7 mouse cellular contexts compared by ENCODE assay signal in the genomic region with DNA sequence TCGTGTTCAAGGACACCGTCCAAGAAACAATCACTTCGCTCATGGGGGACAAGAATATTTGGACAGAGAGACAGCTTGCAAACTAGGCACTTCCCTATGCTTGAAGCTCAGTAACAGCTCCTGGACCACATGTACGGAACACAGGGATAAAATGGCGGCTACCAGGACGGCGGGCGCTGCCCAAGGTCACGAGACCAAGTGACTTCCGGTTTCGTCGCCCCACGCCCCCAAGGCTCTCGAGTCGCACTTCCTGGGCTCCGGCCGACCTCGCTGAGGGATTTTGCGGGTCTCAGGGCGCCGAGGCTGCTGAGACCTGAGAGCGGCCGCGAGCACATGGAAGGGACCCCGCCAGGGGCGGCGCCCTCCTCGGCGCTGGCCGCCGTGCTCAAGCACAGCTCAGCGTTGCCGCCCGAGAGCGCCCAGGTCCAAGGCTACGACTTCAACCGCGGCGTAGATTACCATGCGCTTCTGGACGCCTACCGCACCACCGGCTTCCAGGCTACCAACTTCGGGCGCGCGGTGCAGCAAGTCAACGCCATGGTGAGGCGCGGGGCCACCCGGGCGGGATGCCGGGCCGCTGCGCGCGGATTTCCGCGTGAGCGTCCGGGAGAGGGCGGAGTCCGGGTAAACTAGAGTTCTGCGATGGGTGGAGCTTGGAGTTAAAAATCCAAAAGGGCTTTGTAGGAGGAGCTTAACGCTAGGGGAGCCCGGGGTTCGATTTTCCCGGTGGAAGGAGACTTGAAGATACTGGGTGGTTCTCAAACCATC. TPM values are rescaled to one million over a fixed set of nuclear protein-coding genes. Genes with fewer than 3 reads are reported as not detected.
A peak's percentile ranks its signal among the peaks of the same experiment; 100 is the strongest.
DNase-seq lines count a peak whose midpoint lies in the region; ATAC-seq and TF ChIP-seq lines count a peak whose summit lies in the region.

A gene (plus strand): TSS at position 244 of the 768 bp plus-strand sequence.

- under 1% methylated on average over 68 of the region's 68 CpGs for WGBS in intestine, postnatal 0 days
- under 1% methylated on average over 68 of the region's 68 CpGs for WGBS in midbrain, embryonic 12.5 days
- under 1% methylated on average over 68 of the region's 68 CpGs for WGBS in small intestine, adult 2 months

- peak; percentile 40 for TF ChIP-seq CTCF in intestine, postnatal 0 days (IDR thresholded peaks at IDR 0.05; ENCODE audit: low read depth)
- no peak for TF ChIP-seq CTCF in small intestine, adult 2 months (IDR thresholded peaks at IDR 0.05; ENCODE audit: extremely low read depth, insufficient read length, insufficient replicate concordance, low read depth, low read length)

- H3K27me3 ChIP-seq in intestine, postnatal 0 days (replicated peaks; ENCODE audit: control insufficient read depth, insufficient read depth, low read length), result no peaks in the 10 kb centered on the region
- H3K27me3 ChIP-seq in midbrain, embryonic 12.5 days, result no peaks in the 10 kb centered on the region
- no peaks in the 10 kb centered on the region for H3K27me3 ChIP-seq in small intestine, adult 2 months (ENCODE audit: control insufficient read depth, insufficient read depth, low read length)

- DNase-seq in adrenal gland, adult 2 months, result peak; percentile 93
- DNase-seq in embryo, embryonic 11.5 days (ENCODE audit: low read depth, low spot score), result peak; percentile 83
- DNase-seq in gastrocnemius, postnatal 4 days (ENCODE audit: low spot score in 2 of 2), result peak; percentile 75 to 91
- DNase-seq in left cerebral cortex, postnatal 4 days, result peak; percentile 93

- H3K27ac ChIP-seq in intestine, postnatal 0 days (ENCODE audit: low read depth, low read length), result peak within 1 kb of the TSS; percentile 95
- H3K27ac ChIP-seq in midbrain, embryonic 12.5 days (replicated peaks), result peak within 1 kb of the TSS; percentile 95
- peak within 1 kb of the TSS; percentile 93 for H3K27ac ChIP-seq in small intestine, adult 2 months (ENCODE audit: insufficient read depth, low read depth, low read length)

- no peaks in the 10 kb centered on the region for H3K9me3 ChIP-seq in intestine, postnatal 0 days (ENCODE audit: control insufficient read depth)
- no peaks in the 10 kb centered on the region for H3K9me3 ChIP-seq in midbrain, embryonic 12.5 days

- peak; percentile 87 for ATAC-seq in intestine, postnatal 0 days
- ATAC-seq in midbrain, embryonic 12.5 days (ENCODE audit: low FRiP score, low read depth), result peak; percentile 90

- intact Hi-C loops in left cerebral cortex, postnatal 4 days (cut with DNase I), result no loop called here

- H3K4me2 ChIP-seq in intestine, postnatal 0 days (replicated peaks; ENCODE audit: low read depth), result peak within 1 kb of the TSS; percentile 73
- peak within 1 kb of the TSS; percentile 78 for H3K4me2 ChIP-seq in midbrain, embryonic 12.5 days (replicated peaks)

- peak; percentile 84 for TF ChIP-seq POLR2A in small intestine, adult 2 months (IDR thresholded peaks at IDR 0.05; ENCODE audit: low read depth, low read length)

- H3K4me1 ChIP-seq in intestine, postnatal 0 days (replicated peaks; ENCODE audit: control insufficient read depth, insufficient read depth, low read length), result 0 out of 2 replicates have a peak, but pooled peaks cover 2% of the 10 kb centered on the region
- peaks cover 14% of the 10 kb centered on the region for H3K4me1 ChIP-seq in midbrain, embryonic 12.5 days
- H3K4me1 ChIP-seq in small intestine, adult 2 months (ENCODE audit: control insufficient read depth, insufficient read depth, insufficient read length, low read length), result peaks cover 12% of the 10 kb centered on the region; the same call in 1 of the 2 replicates

- peak within 1 kb of the TSS; percentile 76 for H3K4me3 ChIP-seq in intestine, postnatal 0 days (ENCODE audit: low read depth, low read length)
- peak within 1 kb of the TSS; percentile 90 for H3K4me3 ChIP-seq in midbrain, embryonic 12.5 days
- H3K4me3 ChIP-seq in small intestine, adult 2 months (ENCODE audit: low read depth, low read length), result peak within 1 kb of the TSS; percentile 74

- H3K36me3 ChIP-seq in intestine, postnatal 0 days (ENCODE audit: control insufficient read depth, insufficient read depth), result peaks cover 44% of the 10 kb centered on the region
- peaks cover 42% of the 10 kb centered on the region for H3K36me3 ChIP-seq in midbrain, embryonic 12.5 days
- peaks cover 26% of the 10 kb centered on the region for H3K36me3 ChIP-seq in small intestine, adult 2 months (ENCODE audit: control insufficient read depth, insufficient read depth, low read length)

- peak within 1 kb of the TSS; percentile 84 for H3K9ac ChIP-seq in intestine, postnatal 0 days (ENCODE audit: low read depth, low read length)
- peak within 1 kb of the TSS; percentile 84 for H3K9ac ChIP-seq in midbrain, embryonic 12.5 days (replicated peaks)

RNA-seq across cellular contexts. Expression of the gene that starts here (rescaled TPM):
- 10 to 100 TPM; 26.0 to 28.3 TPM for total RNA-seq in adrenal gland, adult 2 months (2021)
- 68.6 and 69.6 TPM in 2 replicates for polyA plus RNA-seq in adrenal gland, adult 2 months (2012; rRNA removed)
- total RNA-seq in gastrocnemius, postnatal 4 days (2021), result 10 to 100 TPM; 28.7 to 29.4 TPM
- polyA plus RNA-seq in intestine, postnatal 0 days (2015; fragmentation: Nextera tagmentation; extraction: Ambion mirVana), result 46.6 and 54.9 TPM in 2 replicates
- 10 to 100 TPM; 79.9 to 82.3 TPM for total RNA-seq in left cerebral cortex, postnatal 4 days (2021)
- 74.7 and 74.8 TPM in 2 replicates for polyA plus RNA-seq in midbrain, embryonic 12.5 days (2016; fragmentation: Nextera tagmentation; extraction: Ambion mirVana)
- 34.8 and 47.2 TPM in 2 replicates for polyA plus RNA-seq in small intestine, adult 2 months (2012; rRNA removed)

Comparison
In these comparisons a context has a peak if more than half of its experiments do, and no peak if none do; other contexts are left out.
1. Peak in every context shown above with its lines: DNase-seq, ATAC-seq, H3K4me3 ChIP-seq and H3K27ac ChIP-seq.